Mouse (Mus musculus): ENCODE measurements around the gene Atp23. TPM values are rescaled to one million over a fixed set of nuclear protein-coding genes. Genes with fewer than 3 reads are reported as not detected.

The Atp23 gene
- polyA plus RNA-seq (2014; fragmentation: Nextera tagmentation; extraction: Ambion mirVana), result 9.4 and 11.7 TPM in 2 replicates

- ATAC-seq (replicated peaks; ENCODE audit: insufficient number of reproducible peaks, low FRiP score, low TSS enrichment), result peak; percentile 80
- Histone ChIP-seq H3K4me1 (ENCODE audit: control insufficient read depth, insufficient read depth, low read length) (peaks cover 5% of the 10 kb centered on the region; the same call in 1 of the 2 replicates), H3K36me3 (ENCODE audit: control insufficient read depth, insufficient read depth, low read length) (no peaks in the 10 kb centered on the region; the same call in 1 of the 2 replicates), H3K27ac (ENCODE audit: low read depth, low read length) (no peak within 1 kb of the TSS), H3K4me3 (ENCODE audit: low read depth, low read length) (peak within 1 kb of the TSS; percentile 60), H3K9me3 (replicated peaks; ENCODE audit: control insufficient read depth, low read length) (no peaks in the 10 kb centered on the region), H3K9ac (ENCODE audit: low read depth, low read length) (peak within 1 kb of the TSS; percentile 72), H3K27me3 (ENCODE audit: control insufficient read depth, insufficient read depth, low read length) (no peaks in the 10 kb centered on the region), H3K4me2 (peak within 1 kb of the TSS; percentile 89)
- under 1% methylated on average over 56 of the region's 56 CpGs for WGBS (ENCODE audit: insufficient replicate concordance)
Measured at GRCm38 (mm10) chr10:126900821-126901487, at the start of gene Atp23. TSS of gene Atp23 (minus strand) at chr10:126901355.

GRCm38 (mm10) chr10:126950572-126950971 lies 49.4 kb upstream of the Atp23 start:
- Histone ChIP-seq H3K36me3 (ENCODE audit: control insufficient read depth, insufficient read depth, low read length) (no peaks in the 10 kb centered on the region; the same call in 1 of the 2 replicates), H3K27ac (ENCODE audit: low read depth, low read length) (peak overlapping the region; percentile 89), H3K4me3 (ENCODE audit: low read depth, low read length) (no peak overlapping the region), H3K9me3 (replicated peaks; ENCODE audit: control insufficient read depth, low read length) (no peaks in the 10 kb centered on the region), H3K27me3 (ENCODE audit: control insufficient read depth, insufficient read depth, low read length) (no peaks in the 10 kb centered on the region), H3K4me1 (ENCODE audit: control insufficient read depth, insufficient read depth, low read length) (peaks cover 20% of the 10 kb centered on the region), H3K4me2 (no peak overlapping the region), H3K9ac (ENCODE audit: low read depth, low read length) (no peak overlapping the region)
- WGBS (ENCODE audit: insufficient replicate concordance), result 35% methylated on average over 4 of the region's 4 CpGs
- ATAC-seq (replicated peaks; ENCODE audit: insufficient number of reproducible peaks, low FRiP score, low TSS enrichment), result peak; percentile 44; the same call in 1 of the 2 replicates

GRCm38 (mm10) chr10:126949824-126950223 lies 48.7 kb upstream of the Atp23 start:
- H3K4me2 ChIP-seq, result no peak overlapping the region
- no peaks in the 10 kb centered on the region; the same call in 1 of the 2 replicates for H3K36me3 ChIP-seq (ENCODE audit: control insufficient read depth, insufficient read depth, low read length)
- H3K9me3 ChIP-seq (replicated peaks; ENCODE audit: control insufficient read depth, low read length), result no peaks in the 10 kb centered on the region
- no peak overlapping the region for H3K9ac ChIP-seq (ENCODE audit: low read depth, low read length)
- H3K4me3 ChIP-seq (ENCODE audit: low read depth, low read length), result no peak overlapping the region
- ATAC-seq (replicated peaks; ENCODE audit: insufficient number of reproducible peaks, low FRiP score, low TSS enrichment), result no peak
- WGBS (ENCODE audit: insufficient replicate concordance), result 53% methylated on average over 5 of the region's 5 CpGs
- peak overlapping the region; percentile 89; the same call in 1 of the 2 replicates for H3K27ac ChIP-seq (ENCODE audit: low read depth, low read length)
- H3K4me1 ChIP-seq (ENCODE audit: control insufficient read depth, insufficient read depth, low read length), result peaks cover 20% of the 10 kb centered on the region
- no peaks in the 10 kb centered on the region for H3K27me3 ChIP-seq (ENCODE audit: control insufficient read depth, insufficient read depth, low read length)

- no peaks in the 10 kb centered on the region for H3K27me3 ChIP-seq (ENCODE audit: control insufficient read depth, insufficient read depth, low read length)
- no peak overlapping the region for H3K4me3 ChIP-seq (ENCODE audit: low read depth, low read length)
- peaks cover 25% of the 10 kb centered on the region for H3K4me1 ChIP-seq (ENCODE audit: control insufficient read depth, insufficient read depth, low read length)
- H3K9ac ChIP-seq (ENCODE audit: low read depth, low read length), result no peak overlapping the region
- no peak for ATAC-seq (replicated peaks; ENCODE audit: insufficient number of reproducible peaks, low FRiP score, low TSS enrichment)
- H3K9me3 ChIP-seq (replicated peaks; ENCODE audit: control insufficient read depth, low read length), result no peaks in the 10 kb centered on the region
- no peaks in the 10 kb centered on the region for H3K36me3 ChIP-seq (ENCODE audit: control insufficient read depth, insufficient read depth, low read length)
- H3K4me2 ChIP-seq, result no peak overlapping the region
- WGBS (ENCODE audit: insufficient replicate concordance), result 76% methylated on average over 5 of the region's 5 CpGs
- no peak overlapping the region for H3K27ac ChIP-seq (ENCODE audit: low read depth, low read length)
Measured at GRCm38 (mm10) chr10:126945531-126945930, 44.4 kb upstream of the Atp23 start.

- Histone ChIP-seq H3K27me3 (ENCODE audit: control insufficient read depth, insufficient read depth, low read length) (no peaks in the 10 kb centered on the region), H3K9me3 (replicated peaks; ENCODE audit: control insufficient read depth, low read length) (no peaks in the 10 kb centered on the region; the same call in 1 of the 2 replicates), H3K9ac (ENCODE audit: low read depth, low read length) (no peak overlapping the region), H3K36me3 (ENCODE audit: control insufficient read depth, insufficient read depth, low read length) (no peaks in the 10 kb centered on the region), H3K27ac (ENCODE audit: low read depth, low read length) (peak overlapping the region; percentile 76), H3K4me1 (ENCODE audit: control insufficient read depth, insufficient read depth, low read length) (peaks cover 12% of the 10 kb centered on the region; the same call in 1 of the 2 replicates), H3K4me2 (no peak overlapping the region), H3K4me3 (ENCODE audit: low read depth, low read length) (no peak overlapping the region)
- no peak for ATAC-seq (replicated peaks; ENCODE audit: insufficient number of reproducible peaks, low FRiP score, low TSS enrichment)
- WGBS (ENCODE audit: insufficient replicate concordance), result 42% methylated on average over 7 of the region's 7 CpGs
Measured at GRCm38 (mm10) chr10:126940949-126941348, 39.8 kb upstream of the Atp23 start.

GRCm38 (mm10) chr10:126935556-126936381 lies 34.6 kb upstream of the Atp23 start:
- WGBS (ENCODE audit: insufficient replicate concordance), result 50% methylated on average over 18 of the region's 18 CpGs
- H3K9ac ChIP-seq (ENCODE audit: low read depth, low read length), result 0 out of 2 replicates have a peak overlapping the region, but pooled peaks have one; percentile 22
- peaks cover 25% of the 10 kb centered on the region for H3K4me1 ChIP-seq (ENCODE audit: control insufficient read depth, insufficient read depth, low read length)
- 0 out of 2 replicates have a peak overlapping the region, but pooled peaks have one; percentile 10 for H3K4me2 ChIP-seq
- no peak for ATAC-seq (replicated peaks; ENCODE audit: insufficient number of reproducible peaks, low FRiP score, low TSS enrichment)
- no peaks in the 10 kb centered on the region; the same call in 1 of the 2 replicates for H3K9me3 ChIP-seq (replicated peaks; ENCODE audit: control insufficient read depth, low read length)
- H3K27me3 ChIP-seq (ENCODE audit: control insufficient read depth, insufficient read depth, low read length), result no peaks in the 10 kb centered on the region
- no peak overlapping the region for H3K4me3 ChIP-seq (ENCODE audit: low read depth, low read length)
- peak overlapping the region; percentile 36 for H3K27ac ChIP-seq (ENCODE audit: low read depth, low read length)
- no peaks in the 10 kb centered on the region for H3K36me3 ChIP-seq (ENCODE audit: control insufficient read depth, insufficient read depth, low read length)

- Histone ChIP-seq H3K9ac (ENCODE audit: low read depth, low read length) (0 out of 2 replicates have a peak overlapping the region, but pooled peaks have one; percentile 22), H3K4me2 (no peak overlapping the region), H3K4me1 (ENCODE audit: control insufficient read depth, insufficient read depth, low read length) (peaks cover 28% of the 10 kb centered on the region), H3K9me3 (replicated peaks; ENCODE audit: control insufficient read depth, low read length) (no peaks in the 10 kb centered on the region; the same call in 1 of the 2 replicates), H3K27ac (ENCODE audit: low read depth, low read length) (peak overlapping the region; percentile 36; the same call in 1 of the 2 replicates), H3K36me3 (ENCODE audit: control insufficient read depth, insufficient read depth, low read length) (no peaks in the 10 kb centered on the region), H3K27me3 (ENCODE audit: control insufficient read depth, insufficient read depth, low read length) (no peaks in the 10 kb centered on the region), H3K4me3 (ENCODE audit: low read depth, low read length) (no peak overlapping the region)
- 83% methylated on average over 8 of the region's 8 CpGs for WGBS (ENCODE audit: insufficient replicate concordance)
- no peak for ATAC-seq (replicated peaks; ENCODE audit: insufficient number of reproducible peaks, low FRiP score, low TSS enrichment)
Measured at GRCm38 (mm10) chr10:126935121-126935520, 34.0 kb upstream of the Atp23 start.

- peaks cover 32% of the 10 kb centered on the region for H3K4me1 ChIP-seq (ENCODE audit: control insufficient read depth, insufficient read depth, low read length)
- H3K36me3 ChIP-seq (ENCODE audit: control insufficient read depth, insufficient read depth, low read length), result no peaks in the 10 kb centered on the region
- no peaks in the 10 kb centered on the region for H3K27me3 ChIP-seq (ENCODE audit: control insufficient read depth, insufficient read depth, low read length)
- H3K9ac ChIP-seq (ENCODE audit: low read depth, low read length), result no peak overlapping the region
- 90% methylated on average over 13 of the region's 13 CpGs for WGBS (ENCODE audit: insufficient replicate concordance)
- no peaks in the 10 kb centered on the region; the same call in 1 of the 2 replicates for H3K9me3 ChIP-seq (replicated peaks; ENCODE audit: control insufficient read depth, low read length)
- H3K4me3 ChIP-seq (ENCODE audit: low read depth, low read length), result no peak overlapping the region
- no peak overlapping the region for H3K27ac ChIP-seq (ENCODE audit: low read depth, low read length)
- ATAC-seq (replicated peaks; ENCODE audit: insufficient number of reproducible peaks, low FRiP score, low TSS enrichment), result no peak
- no peak overlapping the region for H3K4me2 ChIP-seq
Measured at GRCm38 (mm10) chr10:126934561-126934960, 33.4 kb upstream of the Atp23 start.
